Mouse (Mus musculus) frontal cortex, adult 2 months (tissue): ENCODE measurements around the gene Mypop. TPM values are rescaled to one million over a fixed set of nuclear protein-coding genes. Genes with fewer than 3 reads are reported as not detected.

ENCODE experiments used
- DNase-seq, 2 experiments: peaks; one replicate each; pipeline ENCODE4 v3.0.0; 2022; ENCODE audit warnings: low spot score in 1 of 2; ENCODE audit errors: extremely low spot score in 1 of 2
- polyA plus RNA-seq: library from polyadenylated mRNA; depleted of rRNA; stranded (reverse); fragments of >200 nt; gene quantifications from 2 replicates; pipeline ENCODE4 v1.2.3, GENCODE M21; 2012

Gene Mypop
- polyA plus RNA-seq, 1 experiment = 39.9 TPM

DNA sequence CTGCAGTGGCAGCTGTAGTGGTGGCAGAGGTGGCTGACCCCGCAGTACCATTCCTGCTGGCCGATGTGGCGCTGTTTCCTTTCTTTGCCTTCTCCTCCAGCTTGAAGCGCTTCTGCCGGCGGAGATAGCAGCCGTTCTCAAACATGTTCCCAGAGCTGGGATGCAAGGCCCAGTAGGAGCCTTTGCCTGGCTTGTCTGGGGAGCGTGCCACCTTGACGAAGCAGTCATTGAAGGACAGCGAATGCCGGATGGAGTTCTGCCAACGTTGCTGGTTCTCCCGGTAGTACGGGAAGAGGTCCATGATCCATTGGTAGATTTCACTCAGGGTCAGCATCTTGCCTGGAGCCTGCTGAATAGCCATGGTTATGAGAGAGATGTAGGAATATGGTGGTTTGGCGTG is 23.4 kb downstream of the Mypop start:
- DNase-seq = no peak

DNA sequence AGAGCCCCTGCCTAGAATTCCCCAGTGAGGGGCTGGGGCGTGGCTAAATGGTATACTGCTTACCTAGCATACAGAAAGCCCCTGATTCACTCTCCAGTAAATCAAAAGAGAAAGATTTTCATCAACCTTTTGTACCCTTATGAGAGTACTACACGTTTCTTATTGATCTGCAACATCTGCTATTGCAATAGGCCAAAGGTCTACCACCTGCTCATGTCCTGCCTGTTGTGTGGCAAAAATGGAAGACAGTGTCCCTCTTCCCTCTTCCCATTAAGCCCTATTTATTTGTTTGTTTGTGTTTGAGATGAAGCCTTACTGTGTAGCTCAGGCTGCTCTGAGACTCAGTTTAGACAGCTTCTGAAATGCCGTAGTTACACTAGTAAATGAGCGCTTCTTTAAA is 25.0 kb downstream of the Mypop start:
- DNase-seq = no peak

DNA sequence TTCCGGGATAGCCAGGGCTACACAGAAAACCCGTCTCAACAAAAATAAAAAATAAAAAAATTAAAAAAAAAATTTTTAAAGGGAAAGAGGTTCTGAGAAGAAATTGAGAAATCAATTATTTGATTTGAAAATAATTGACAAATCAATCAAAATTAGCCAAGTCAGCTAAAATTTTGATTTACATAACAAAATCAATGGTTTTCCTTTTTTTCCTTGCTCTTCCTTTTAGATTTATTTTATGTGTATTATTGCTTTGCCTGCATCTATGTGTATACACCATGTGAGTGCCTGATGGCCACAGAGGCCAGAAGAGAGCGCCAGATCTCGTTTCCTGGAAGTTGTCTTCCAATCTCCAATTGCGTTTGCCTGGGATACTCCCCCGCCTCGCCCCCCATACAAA is 26.9 kb downstream of the Mypop start:
- no peak for DNase-seq

DNA sequence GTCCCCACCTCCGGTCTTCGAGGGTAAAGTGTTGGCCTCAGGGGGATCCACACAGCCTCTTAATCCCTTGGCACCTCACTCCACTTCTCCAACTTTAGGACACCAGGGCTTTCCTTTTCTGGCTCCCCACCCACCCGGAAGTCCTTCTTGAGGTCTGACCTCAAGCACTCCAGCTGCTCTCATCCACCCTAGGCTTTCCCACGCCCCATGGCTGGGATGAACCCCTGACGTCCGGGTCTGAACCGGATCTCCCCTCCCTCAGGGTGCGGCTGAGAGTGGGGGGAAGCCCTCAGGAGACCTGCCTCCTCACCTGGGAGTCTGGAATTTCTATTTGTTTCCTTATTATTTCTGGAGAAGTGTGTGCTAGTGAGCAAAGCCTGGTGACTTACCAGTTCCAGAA is 30.0 kb downstream of the Mypop start:
- DNase-seq = no peak

DNA sequence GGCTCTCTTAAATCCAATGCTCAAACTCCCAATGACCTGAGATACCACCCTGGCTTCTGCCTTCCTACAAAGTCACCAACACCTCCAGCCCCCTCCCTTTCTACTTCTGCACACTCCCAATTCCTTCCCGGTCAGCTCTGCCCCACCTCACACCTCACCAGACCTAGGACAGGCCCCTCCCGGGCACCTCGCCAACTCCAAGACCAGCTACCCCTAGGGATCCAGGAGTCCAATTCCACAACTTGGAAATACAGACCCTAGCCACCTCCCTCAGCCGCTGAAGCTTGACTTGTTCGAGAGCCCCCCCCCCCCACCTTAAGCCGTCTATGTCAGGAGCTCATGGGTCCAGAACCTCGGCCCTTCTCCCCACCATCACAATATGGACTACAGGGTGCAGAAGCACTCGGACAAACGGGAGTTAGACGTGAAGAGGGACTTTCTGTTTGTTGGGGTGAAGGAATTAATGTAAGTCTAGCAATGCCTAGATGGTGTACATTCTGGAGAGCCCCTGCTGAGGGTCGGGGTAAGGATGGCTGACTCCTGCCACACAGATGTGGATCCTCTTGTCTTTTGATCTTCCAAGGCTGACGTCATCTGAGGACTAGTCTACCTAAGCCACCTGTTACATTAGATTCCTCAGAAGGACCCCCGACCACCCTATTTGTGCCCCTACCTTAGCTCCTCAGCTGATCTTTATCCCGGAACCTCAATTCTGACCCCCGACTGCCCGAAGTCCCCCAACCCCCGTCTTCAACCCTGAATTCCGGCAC is 31.3 kb downstream of the Mypop start:
- no peak for DNase-seq

DNA sequence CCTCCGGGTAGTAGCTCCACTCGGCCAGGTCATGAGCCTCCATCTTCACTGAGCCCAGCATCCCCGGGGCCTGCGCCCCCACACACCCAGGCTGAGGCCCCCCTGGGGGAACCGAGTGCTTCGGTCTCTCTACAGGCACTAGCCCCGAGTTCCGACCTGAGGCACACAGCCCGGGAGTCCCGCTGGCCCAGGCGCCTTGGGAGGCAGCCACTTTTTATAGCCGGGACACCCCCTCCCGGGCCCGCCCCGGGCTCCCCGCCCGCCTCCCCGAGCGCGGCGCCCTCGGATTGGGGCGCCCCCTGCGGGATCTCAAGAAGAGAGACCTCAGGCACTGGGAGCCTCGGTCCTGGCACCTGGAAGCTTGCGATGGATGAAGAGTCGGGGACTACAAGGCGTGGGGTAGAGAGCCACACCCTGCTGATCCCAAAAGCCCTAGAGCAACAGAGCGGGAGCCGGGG is 32.3 kb downstream of the Mypop start, which contains the start of gene Foxa3:
TSS of gene Foxa3 (minus strand) at position 182 of the 458 bp plus-strand sequence.
- no peak for DNase-seq

DNA sequence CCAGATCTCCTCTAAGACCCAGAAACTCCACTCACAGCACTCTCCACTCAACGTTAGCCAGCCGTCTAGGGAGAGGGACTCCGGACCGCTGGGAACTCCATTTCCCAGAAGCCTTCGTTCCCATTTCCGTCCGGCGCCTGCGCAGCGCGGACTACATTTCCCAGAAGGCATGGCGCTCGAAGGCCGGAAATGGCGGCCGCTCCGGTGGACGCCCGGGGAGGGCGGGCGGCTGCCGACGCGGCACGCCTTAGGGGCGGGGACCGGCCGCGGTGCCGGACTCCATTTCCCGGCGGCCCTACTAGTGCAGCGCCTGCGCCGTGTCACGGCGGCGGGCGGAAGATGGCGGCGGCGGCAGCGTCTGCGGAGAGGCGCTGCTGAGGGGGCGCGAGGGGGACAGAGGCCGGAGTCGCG is 33.1 kb downstream of the Mypop start, which contains the start of gene Sympk:
TSS of gene Sympk (plus strand) at position 282 of the 411 bp plus-strand sequence.
- DNase-seq = peak; percentile 91 to 96

DNA sequence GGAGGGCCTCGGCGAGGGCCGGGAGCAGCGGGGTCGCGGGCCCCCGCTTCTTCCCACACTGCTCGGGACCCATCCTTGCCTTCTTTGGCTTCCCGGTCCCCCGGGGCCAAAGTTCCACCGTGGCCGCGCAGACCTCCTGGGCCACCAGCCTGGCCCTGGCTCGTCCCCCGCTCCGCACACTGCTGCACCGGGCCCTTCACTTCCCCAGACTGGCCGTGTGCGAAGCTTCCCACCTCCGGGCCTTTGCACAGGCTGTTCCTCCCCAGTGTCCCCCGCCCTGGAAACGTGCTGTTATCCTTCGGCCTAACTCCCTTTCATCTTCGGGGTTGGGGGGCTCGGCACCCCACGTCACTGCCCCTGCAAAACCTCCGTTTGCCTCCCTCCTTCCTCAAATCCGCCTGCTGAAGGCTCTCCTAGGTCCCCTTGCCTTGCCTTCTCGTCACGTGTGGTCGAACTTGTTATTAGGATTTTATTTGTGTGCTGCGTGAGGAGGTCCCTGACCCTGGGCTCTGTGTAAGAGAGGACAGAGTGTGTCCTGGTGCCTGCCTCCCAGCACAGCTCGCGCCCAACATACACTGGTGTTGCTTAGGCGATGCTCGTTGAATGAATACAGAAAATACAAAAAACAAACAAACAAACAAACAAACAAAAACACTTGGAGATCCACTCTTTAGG is 33.7 kb downstream of the Mypop start:
- DNase-seq = no peak

DNA sequence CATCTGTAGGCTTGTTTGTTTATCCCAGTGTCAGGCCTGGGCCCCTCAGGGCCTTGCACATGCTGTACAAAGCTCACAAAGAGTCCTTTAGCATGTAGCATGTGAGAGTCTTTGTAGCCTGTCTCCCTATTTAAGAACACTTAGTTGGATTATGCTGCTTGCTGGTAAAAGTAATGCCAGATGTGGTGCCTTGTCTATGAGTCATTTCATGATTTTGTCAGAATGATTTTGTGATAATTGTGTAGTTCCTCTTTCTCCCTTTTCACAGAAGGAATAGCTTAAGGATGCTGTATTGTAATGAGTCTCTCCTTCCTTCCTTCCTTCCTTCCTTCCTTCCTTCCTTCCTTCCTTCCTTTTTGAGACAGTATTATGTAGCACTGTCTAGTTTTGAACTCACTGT is 37.0 kb downstream of the Mypop start:
- DNase-seq = no peak

DNA sequence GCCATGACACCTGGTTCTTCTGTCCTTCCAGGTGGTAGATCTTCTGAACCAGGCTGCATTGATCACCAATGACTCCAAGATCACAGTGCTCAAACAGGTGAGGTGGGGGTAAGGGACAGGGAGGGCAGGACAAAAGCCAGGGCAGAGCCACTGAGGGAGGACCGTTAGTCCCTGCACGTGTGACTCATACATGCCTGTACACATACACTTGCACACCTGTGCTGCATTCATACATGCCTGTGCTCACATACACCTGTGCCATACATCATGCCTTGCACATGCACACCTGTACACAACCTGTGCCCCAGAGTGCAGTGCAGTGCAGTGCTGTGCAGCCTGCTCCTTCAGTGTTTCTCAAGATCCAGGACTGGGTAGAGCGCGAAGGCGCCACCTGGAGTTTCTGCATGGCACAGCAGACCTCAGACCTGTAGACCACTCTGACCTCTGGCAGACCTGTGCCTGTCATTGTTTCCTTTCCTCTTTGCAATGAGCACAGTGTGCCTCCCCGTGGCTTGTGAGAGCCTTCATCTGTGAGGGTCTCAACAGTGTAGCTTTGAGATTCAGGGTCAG is 38.1 kb downstream of the Mypop start:
- DNase-seq = no peak

DNA sequence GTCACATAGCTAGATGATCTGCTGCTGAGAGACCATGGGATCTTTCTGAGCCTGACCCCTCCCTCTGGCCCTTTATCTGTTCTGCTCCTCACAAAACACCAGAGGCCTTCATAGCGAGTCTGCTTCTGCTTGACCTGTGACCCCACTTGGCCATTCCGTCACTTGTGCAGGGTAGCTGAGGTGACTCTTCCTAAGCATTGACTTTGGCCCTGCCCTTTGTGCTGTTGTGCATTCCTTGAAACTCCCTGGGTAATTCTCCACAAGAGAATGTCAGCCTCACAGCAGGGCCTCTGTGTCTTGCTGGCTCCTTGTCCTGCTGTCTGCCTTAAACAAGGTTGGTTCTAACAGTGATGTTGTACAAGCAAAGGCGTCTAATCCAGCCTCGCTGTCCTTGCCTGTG is 40.6 kb downstream of the Mypop start:
- DNase-seq = no peak

DNA sequence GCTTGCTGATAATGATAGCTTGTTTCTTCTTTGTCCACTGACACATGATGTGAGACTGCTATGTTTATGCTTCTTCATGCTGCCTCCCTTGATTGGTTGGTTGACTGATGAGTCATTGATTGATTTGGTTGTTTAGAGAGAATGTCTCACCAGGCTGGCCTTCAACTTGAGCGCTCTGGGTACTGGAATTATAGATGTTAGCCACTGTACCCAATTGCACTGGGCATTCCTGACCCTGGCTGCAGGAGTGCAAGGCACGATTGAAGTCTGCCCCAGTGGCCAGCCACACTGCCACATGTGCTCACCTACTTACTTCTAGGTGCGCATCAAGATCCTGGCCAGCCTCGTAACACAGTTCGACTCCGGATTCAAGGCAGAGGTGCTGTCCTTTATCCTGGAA is 53.6 kb downstream of the Mypop start:
- DNase-seq = no peak

DNA sequence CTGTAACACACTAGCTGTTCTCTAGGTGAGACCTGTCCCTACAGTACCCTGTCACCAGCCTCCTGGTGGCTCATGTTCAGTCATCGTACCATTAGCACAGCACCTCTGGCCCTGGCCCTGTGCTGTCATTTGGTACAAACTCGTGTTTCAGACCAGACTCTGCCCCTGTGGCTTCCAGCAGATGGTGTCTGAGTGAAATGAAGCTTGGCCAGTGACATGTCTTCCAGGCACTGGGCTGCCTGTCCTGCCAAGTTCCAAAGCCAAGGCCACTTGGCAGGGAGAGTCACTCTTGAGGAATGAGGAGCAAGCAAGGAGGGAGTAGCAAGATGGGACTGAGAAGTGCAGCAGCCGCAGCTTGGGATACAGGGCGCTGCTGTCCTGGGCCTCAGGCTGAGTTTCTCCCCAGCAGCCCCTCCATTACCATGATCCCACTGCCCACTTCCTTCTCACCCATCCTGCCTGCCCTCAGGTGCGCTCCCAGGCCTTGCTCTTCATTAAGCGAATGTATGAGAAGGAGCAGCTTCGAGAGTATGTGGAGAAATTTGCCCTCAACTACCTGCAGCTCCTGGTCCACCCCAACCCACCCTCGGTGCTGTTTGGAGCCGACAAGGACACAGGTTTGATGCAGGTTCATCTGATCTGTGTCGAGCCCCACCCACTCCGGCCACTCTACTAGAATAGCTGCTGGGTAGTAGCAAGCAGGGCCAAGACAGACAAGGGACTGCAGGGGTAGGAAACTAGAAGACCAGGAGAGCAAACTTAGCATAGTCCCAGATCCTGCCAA is 55.4 kb downstream of the Mypop start:
- DNase-seq = no peak

DNA sequence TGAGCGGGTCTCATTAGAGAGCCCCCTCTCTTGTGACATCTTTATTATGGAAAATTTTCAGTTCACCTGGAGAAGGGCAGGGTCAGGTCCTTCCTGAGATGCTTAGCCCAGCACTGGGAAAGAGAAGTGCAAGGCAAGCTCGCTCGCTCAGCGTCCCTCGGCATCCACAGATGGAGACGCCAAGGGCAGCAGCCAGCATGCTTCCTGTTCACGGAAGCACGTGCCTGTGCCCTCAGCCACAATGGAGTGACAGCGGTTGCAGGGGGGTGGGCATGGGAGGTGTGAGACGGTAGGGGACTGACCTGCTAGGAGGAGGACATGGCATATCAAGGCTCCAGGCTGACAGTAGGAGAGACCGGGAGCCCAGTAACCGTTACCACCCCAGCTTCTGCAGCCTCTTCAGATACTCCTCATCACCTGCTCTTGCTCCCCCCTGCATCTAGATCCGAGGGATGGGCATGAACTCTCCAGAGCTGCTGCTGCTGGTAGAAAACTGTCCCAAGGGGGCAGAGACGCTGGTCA is 57.0 kb downstream of the Mypop start:
- no peak for DNase-seq

DNA sequence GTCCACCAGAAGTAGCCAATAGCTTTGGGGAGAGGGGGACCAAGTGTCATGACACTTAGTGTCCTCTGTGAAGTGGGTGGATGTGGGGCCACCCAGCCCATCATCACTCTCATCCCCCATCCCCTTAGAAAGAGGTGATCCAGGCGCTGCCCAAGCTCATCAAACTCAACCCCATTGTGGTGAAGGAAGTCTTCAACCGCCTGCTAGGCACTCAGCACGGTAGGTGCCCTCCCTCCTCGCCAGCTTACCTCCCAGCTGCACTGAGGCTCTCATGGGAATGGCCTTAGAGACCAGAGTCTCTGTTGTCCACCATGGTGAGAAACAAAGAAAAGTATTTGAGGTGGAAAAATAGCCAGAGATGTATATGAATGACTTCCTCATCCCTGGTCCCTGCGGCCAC is 58.2 kb downstream of the Mypop start:
- DNase-seq = no peak

DNA sequence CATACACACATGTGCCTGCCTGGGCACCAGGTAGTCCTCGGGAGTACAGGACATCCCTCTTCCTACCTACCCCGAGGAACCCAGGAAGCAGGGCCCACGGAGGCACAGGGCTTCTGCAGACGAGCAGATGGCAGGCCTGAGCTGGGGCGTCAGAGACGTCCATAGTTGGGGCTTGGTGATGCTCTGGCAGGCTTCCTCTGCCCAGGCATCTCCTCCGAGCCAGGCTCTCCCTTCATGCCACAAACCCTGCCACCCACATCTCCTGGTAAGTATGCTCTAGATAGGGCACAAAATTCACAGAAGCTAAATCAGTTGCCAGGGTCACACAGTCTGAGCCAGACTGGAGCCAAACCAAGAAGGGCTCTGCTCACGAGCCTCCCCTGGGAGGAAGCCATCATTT is 59.1 kb downstream of the Mypop start:
- peak in 1 of 2 experiments; percentile 49 for DNase-seq

DNA sequence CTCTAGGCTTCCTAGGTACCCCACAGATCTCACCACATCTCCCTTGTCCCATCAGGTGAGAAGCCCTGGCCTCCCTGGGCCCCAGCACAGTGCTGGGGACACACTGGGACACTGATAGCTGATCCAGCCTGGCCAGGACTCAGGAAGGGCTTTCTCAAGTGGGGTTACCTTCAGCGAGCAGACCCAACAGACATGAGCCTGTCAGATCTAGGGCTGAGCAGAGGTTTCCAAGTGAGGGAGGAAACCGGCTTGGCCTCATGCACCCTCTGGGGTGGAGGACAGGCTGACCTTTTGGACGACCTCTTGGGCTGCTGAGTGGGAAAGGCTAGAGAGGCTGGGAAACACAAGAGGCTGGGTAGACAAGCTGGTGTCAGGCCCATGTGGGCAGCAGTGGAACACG is 60.1 kb downstream of the Mypop start:
- DNase-seq = no peak
